Mouse (Mus musculus) frontal cortex, adult (tissue): ENCODE data around the gene Stx2.
"Not testable (repeated sequence)": the region's sequence is repeated elsewhere in the genome, so short reads cannot be mapped to it uniquely, and the experiment has no call there.

ENCODE experiments used
- ATAC-seq: cut with Nextera tagmentation; 2 replicates; pipeline ENCODE4 v1.9.2; 2017; ENCODE audit warnings: mild to moderate bottlenecking, moderate library complexity, mixed read lengths; ENCODE audit not compliant: low TSS enrichment

The Stx2 gene

DNA sequence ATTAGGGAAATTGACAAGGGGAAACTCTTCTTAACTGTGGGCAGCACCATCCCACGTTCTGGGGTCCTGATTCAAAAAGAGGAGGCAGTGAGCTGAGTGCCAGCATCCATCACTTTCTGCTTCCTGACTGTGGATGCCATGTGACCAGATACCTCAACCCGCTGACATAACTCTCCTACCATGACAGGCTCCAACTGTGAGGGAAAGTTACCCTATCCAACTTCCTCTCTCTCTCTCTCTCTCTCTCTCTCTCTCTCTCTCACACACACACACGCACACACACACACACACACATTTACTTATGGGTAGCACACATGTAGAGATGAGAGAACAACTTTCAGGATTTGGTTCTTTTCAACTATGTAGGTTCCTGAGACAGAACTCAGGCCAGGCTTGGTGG lies 1.2 kb upstream of the Stx2 start:
- no peak for ATAC-seq

DNA sequence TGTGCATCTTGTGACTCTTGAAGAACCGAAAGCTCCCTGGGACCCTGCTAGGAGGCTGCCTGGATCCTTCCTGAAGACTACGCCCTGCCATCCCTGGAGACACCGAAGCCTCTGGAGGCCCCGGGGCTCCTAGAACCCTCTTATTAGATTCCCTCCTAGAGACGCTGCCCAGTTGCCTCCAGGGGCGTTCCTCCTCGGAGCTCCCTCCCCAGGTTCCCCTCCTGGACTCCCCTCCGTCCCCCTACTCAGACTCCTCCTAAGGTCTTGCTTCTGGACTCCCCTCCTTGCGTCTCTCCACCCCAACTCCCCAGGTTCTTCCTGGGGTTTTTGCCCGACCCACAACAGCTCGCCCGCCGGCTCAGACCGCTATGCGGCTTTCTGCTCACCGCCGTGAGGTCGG lies 366 bp downstream of the Stx2 start:
- ATAC-seq = peak; percentile 26

DNA sequence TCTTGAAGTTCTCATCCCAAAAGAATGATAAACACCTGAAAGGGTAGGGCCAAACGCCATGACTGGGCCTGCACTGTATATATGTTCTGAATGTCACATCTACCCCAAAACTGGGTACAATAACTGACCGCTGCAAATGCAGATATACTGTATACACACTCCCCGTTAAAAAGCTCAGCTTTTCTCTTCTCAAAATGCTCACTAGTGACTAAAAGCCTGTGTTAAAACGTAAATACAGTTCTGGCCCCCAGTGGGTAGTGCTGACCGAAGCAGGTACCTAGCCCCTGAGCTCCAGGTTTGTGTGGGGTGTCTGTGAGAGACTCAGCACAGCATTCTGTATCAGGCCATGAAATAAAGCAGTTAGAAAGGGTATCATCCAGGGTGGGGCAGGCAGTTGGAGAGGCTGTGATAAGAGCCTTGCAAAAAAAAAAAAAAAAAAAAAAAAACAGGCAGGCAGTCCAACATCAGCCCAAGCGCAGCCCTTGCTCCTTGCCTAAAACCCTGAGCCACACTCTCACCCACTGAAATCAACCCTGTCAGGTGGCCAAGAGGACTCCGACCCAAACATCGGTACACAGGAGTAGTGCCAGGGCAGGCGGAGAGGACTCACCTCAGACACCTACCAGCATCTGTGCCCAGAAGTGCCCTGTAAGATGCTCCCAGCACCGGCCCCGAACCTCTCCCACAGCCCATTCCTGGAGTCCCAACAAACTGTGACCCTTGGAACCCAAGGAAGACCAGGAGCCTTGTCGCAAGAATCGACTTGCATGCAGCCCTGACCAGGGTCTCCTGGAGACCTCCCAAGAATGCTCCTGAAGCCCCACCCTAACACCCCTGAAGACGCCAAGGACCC lies 1.0 kb downstream of the Stx2 start:
- 0 out of 2 replicates have a peak, but pooled peaks have one; percentile 8 for ATAC-seq

DNA sequence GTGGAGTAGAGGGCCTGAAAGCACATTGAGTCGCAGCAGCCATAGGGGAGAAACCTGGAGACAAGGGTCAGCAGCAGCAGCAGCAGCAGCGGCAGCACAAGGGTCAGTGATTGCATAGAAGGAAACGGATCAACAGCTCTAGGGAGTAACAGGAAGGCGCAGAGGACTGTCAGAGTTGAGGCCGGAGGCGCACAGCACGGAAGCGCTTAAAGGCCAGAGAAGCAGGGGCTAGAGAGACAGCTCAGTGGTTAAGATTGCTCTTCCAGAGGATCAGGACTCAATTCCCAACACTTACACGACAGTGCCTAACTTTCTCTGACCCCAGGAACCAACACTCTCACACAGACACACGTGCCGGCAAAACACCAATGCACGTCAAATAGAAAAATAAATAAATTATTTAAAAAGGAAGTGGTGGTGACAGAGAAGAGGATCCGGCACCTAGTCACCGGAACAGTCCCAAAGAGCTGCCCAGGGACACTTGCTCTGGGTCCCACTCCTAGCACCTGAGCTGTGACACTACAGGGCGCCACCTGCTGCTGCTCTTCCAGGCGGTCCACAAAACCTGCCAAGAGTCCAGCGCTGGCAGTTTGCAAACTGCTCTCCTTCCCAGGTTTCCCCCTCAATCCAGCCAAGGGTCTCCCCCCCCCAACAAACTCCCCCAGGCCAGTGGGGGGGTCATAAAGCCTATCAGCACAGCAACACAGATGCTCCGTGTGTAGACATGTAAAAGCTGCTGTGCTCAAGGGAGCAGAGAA lies 2.2 kb downstream of the Stx2 start:
- no peak for ATAC-seq

DNA sequence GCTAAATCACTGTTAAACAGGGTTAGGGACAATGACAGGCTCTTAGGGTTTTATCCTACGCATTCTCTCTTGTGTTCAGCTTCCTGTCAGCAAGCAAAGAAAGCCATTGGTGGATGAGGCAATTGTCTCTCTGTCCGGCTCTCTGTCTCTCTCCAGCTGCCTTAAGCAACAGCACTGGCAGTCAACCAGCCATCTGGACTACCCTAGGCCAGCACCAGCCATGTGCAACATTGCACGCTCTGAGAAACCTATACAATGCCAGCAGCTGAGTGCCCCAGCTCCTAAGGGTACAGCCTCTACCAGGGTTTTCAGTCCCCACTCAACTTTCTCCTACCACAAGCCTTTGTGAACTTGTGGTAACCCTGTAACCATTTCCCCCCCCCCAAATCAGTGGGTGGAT lies 3.0 kb downstream of the Stx2 start:
- ATAC-seq = no peak

DNA sequence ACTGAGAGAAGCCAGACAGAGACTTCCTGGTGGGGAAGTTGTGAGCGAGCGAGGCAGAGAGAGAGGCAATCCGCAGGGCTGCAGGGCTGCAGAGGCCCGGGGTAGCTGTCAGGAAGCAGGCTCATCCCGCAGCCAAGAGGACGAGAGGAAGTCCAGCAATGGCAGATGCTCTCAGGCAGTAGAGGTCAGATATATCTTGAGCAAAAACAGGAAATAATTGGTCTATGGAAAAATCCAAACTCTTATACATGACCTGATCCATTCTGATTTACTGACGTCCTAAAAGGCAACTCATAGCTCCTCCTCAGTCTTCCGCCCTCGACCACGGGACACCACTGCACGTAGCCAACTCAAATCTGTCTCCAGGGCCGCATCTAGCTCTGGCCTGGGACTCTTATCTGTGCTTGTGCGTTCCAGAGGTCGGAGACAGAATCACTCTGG lies 5.8 kb downstream of the Stx2 start:
- no peak for ATAC-seq

DNA sequence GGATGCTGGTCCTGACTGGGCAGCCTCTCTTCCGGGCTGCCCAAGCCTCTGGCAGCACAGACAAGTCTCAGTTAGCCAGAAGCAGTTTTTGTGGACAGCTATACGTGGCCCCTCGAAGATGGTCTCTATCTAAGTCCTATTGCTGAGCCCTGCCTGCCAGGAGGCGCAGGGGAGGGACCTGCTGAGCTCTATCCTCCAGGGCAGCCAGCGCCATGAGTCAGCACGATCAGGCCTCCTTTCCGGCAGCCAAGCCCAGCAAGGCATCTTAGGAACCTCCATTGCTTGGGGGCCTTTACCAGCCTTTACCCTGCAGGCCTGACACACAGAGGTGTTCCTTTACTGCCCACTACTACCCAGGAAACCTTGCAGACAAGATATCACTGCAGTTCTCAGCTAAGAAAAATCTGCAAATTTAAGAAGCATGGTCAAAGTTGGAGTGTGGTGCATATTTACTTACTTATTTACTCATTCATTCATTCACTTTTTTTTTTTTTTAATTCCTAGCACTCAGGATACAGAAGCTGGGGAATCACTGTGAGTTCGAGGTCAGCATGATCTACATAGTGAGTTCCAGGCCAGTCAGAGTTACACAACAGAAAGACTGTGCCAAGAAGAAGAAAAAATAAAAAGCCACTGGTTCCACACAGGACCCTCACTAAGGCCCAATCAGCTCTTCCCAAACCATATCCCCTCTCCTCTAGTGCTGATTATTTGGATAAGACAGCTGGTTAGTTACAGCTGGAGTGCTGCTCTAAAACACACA lies 7.5 kb downstream of the Stx2 start:
- peak; percentile 47; the same call in 1 of the 2 replicates for ATAC-seq

DNA sequence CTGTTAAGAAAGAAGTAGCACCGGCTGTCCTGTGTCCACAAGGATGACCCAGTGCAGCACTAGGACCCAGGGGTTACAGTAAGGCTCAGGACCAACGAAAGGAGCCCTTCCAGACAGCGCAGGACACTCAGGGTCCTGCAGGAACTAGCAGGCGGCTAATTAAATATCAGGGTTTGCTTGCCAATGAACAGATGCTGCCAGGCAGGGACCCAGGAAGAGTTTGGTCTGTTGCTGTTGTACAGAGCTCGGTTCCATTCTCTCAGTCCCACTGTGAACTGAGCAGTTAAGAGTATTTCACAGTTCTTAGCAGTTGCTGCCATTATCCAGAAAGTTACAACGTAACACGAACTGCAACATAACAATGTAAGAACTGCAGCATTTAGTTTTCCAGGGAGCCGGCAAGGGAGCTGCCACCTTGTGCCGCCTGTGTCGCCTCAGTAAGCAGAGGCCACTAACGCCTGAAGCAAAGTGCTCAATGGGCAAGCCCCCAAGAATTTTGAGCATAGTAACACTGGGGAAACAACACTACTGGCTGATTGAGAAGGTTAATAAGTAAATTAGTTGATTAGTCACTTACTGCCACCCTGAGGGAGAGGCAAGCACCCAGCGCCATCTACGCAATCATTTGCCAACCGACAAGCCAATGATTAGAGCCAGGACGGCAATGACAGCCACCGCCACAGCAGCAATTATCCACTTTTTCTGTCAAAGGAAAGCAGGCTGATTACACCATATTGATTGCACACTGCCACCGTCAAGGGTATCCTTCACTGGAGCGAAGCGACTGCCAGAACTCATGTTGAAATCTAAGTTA lies 21.0 kb downstream of the Stx2 start:
- ATAC-seq = no peak

DNA sequence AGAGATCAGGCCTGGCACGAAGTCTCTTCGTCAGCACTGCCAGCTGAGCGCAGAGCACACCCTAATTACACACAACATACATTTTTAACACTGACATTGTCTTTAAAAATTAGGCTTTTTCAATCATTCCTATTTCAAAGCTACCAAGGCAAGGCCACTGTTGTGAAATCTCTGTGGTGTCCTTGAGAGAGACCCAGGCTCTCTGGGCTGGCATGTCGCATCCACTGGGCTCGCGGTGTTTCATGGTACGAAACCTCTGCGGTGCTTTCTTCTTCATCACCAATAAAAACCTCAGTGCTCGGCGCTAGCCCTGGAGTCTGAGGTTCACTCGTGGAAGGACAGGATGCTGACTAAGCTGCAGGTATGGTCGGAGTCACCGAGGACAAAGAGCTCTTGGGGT lies 22.4 kb downstream of the Stx2 start:
- ATAC-seq = no peak

DNA sequence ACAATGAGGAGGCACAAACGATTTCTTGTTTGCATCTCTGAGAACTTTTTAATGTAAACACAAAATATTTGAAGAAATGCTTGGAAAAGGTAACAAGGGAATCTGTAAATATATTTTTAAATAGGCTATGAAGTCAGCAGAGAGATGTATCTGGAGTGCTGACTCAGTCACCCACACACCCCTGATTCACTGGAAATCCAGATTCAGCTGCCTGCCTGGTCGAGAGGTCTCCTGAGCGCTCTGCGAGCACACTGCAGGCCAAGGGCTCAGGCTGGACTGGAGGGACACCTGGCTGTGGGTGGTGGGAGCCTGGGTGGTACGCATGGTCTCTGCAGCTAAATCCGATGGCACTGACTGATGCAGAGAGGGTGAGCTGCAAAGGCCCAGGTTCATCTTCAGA lies 23.8 kb downstream of the Stx2 start:
- ATAC-seq = 0 out of 2 replicates have a peak, but pooled peaks have one; percentile 53

DNA sequence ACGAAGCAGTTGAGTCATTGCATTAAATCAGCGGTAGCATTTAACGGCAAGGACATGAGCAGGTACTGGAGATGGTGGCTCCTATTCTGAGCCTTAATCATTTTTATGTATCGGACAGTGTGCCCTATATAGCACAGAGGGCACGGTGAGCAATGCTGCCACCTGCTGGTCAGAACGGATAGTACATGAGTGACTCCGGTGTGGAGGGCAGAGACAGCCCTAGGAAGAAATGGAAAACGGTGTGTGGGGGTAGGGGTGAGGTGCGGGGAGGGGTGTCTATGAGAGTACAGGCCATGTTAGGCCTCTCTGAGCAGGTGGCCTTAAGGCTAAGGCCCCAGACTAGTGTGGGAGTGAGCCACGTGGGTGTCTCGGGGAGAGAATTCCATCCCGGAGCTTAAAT lies 26.8 kb downstream of the Stx2 start:
- peak; percentile 68 for ATAC-seq

DNA sequence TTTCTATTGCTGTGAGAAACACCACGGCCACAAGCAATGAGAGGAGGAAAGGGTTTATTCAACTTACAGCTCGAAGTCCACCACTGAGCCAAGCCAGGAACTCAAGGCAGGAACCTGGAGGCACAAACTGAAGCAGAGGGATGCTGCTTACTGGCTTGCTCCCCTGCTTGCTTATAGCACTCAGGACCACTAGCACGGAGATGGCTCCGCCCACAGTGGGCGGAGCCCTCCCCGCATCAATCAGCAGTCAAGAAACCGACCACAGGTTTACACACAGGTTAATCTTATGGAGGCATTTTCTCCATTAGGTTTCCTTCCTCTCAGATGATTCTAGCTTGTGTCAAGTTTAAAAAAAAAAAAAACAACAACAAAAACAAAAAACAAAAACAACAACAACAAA lies 27.5 kb downstream of the Stx2 start:
- ATAC-seq = no peak

DNA sequence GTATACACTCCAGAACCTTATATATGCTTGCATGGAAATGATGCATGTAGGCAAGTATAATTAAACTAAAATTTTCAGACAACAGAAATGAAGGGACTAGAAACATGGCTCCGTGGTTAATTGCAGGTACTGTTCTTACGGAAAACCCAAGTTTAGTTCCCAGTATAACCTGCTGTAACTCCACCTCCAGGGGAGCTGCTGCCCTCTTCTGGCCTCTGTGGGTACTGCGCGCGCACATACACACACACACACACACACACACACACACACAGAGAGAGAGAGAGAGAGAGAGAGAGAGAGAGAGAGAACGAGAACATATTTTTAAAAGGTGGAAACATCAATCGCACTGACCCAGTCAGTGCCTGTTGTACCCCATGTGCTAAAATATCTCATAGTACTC lies 29.4 kb downstream of the Stx2 start:
- ATAC-seq = no peak

DNA sequence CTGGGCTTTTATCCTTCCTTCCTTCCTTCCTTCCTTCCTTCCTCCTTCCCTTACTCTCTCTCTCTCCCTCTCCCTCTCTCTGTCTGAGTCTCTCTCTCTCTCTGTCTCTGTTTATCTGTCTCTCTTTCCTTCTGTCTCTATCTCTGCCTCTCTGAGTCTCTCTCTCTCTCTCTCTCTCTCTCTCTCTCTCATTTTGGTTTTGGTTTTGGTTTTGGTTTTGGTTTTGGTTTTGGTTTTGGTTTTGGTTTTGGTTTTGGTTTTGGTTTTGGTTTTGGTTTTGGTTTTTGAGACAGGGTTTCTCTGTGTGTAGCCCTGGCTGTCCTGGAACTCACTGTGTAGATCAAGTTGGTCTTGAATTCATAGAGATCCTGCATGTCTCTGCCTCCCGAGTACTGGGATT lies 30.9 kb downstream of the Stx2 start:
- not testable (repeated sequence) for ATAC-seq

DNA sequence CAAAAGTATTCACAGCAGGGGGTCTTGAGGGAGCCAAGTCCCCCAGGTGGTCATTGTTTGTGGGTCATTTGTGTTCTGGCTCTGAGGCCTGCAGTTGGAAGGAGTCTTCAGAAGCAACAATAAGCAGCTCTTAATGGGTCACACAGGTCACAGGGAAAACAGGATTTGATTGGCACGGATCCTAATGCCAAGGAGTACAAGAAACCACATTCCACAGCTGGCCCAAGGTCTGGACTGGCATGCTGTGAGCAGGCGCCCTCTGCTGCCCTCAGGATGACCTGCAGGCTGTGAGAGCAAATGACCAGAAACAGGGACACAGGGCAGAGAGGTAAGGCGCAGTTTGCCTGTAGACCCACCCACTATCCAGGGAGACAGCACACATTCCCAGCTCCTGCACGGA lies 32.1 kb downstream of the Stx2 start:
- no peak; the same call in 1 of the 2 replicates for ATAC-seq

DNA sequence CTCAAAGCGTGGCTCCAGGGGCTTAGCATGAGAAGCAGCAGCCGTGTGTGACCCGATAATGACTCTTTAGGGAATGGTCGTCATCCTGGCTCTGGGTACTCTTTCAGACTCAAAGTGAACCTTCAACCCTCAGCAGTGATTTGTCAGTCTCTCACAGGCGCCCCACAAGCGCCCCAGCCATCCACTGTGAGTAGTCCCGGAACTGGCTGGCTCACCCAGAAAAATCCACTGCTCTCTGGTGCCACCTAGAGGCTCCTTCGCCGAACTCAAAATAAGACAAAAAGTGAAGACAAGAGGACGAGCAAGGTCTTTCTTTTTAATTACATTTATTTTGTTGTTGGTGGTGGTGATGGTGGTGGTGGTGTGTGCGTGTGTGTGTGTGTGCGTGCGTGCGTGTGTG lies 37.1 kb downstream of the Stx2 start:
- ATAC-seq = peak; percentile 70; the same call in 1 of the 2 replicates

DNA sequence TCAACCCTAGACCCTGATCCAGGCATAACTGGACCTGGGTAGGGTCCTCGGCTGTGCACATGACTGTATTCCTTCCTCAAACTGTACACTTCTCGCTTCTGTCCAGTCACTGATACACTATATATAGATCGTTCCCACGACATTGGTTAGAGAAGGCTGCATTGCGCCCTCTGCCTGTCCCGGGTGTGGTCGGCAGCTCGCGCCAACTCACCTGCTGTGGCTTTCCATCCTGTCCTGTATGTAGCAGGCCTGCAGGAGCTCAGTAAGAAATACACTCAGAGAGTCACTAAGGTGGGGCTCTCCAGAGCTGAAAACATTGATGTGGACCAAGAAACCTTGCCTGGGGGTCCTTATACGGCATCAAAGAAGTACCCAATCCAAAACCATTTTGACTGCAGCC lies 37.5 kb downstream of the Stx2 start:
- no peak for ATAC-seq

DNA sequence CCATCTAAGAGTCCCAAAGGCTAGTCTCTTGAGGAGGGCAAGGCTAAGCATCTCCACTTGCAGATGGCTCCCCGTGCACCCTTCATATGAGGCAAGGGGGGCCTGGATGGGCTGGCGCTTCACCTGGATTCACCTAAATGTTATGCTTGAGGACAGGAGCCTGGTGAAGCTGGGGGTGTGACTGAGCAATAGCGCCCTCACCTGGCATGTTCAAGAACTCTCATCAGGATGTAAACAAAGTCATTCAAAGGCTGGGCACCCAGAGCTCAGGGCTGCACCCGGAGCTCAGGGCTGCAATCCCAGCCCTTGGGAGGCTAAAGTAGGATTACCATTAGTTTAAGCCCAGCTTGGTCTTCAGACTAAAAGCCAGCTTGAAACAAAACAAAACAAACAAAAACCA lies 44.0 kb downstream of the Stx2 start:
- no peak; the same call in 1 of the 2 replicates for ATAC-seq

DNA sequence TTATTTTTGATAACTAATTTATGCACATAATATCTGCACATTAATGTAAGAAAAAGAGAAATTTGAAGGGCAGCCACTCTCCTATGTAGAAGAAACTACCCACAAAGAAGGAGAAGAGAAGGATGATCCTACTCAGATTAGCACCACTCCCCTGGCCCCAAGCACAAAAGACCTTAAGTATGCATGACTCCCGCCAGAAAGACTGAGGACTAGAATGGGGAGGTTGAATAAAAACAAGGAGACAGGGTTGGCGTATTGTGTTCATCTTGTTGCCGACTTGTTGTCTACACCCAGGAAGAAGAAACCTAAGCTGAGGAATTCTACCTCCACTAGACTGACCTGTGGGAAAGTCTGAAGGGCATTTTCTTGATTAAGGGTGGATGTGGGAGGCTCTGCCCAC lies 49.5 kb downstream of the Stx2 start:
- ATAC-seq = no peak

DNA sequence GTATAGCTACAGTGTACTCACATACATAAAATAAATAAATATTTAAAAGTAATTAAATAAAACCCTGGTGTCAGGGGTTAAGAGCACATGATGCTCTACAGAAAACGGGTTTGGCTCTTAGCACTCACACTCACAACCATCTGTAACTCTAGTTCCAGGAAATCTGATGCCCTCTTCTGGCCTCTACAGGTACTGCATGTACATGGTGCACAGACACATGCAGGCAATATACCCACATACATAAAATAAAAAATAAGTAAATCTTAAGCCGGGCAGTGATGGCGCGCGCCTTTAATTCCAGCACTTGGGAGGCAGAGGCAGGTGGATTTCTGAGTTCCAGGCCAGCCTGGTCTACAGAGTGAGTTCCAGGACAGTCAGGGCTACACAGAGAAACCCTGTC lies 54.0 kb downstream of the Stx2 start:
- not testable (repeated sequence) for ATAC-seq
